Mouse (Mus musculus): ENCODE data around the gene Pdhx. TPM values are rescaled to one million over a fixed set of nuclear protein-coding genes. Genes with fewer than 3 reads are reported as not detected.

Gene Pdhx
- total RNA-seq, 2 experiments from 2014 or later: 19.9 to 47.9 TPM

GRCm38 (mm10) chr2:102993841-102994607 is 79.3 kb downstream of the Pdhx start:
- ATAC-seq (replicated peaks; ENCODE audit: poor library complexity, severe bottlenecking): no peak

DNA sequence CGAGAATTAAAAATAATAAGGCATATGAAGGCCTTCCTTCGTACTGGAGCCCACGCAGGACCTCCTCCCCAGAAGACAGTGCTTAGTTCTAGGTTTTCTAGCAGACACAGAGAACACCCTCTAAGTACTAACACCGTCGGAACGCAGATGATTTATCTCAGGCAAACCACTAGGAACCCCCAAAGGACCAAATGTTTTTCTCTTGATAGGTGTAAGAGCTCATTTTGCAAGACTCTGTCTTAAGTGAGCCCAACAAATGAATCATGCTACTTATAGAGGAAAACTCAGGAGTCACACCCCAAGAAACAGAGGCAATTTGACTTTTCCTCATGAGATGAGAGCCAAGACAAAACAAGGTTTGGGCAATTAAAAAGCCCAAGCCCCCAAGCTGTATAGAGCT is 80.9 kb downstream of the Pdhx start:
- ATAC-seq (replicated peaks; ENCODE audit: poor library complexity, severe bottlenecking): no peak

DNA sequence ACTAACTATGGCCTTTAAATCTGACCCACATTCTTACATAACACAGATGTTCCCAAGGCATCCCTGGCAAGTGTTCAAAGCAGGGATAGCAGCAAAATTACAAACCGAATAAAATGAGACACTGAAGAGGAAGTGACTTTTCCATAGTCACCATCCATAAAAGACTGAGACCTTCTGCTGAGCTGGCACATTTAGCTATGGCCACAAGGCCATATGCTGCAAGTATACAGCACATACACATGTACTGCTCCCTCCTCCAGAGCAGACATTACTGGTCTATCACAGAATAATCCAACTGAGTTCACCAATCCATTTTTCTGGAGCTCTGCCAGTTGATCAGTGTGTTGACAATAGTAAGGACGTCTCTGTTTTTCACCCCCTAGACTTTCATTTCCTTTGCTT is 83.0 kb downstream of the Pdhx start:
- ATAC-seq (replicated peaks; ENCODE audit: poor library complexity, severe bottlenecking): peak; percentile 40

DNA sequence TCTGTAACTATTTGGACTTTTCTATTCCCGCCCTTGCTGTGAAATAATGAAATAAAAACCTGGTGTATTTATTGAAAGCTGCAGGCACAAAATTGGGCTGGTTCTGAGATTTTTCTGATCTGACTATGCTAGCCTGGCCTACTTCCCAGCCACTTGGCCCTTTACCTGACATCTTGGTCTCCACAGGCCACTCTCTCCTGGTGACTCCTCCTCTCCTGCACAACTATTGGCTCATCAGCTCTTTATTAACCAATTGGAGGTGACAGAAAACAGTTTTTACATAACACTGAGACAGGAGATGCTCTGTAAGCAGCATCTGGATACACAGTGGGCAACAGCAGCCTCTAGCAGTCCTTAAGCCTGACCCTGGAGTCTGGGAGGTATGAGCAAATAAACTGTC is 83.9 kb downstream of the Pdhx start:
- ATAC-seq (replicated peaks; ENCODE audit: poor library complexity, severe bottlenecking): no peak

GRCm38 (mm10) chr2:102987708-102988010 is 85.7 kb downstream of the Pdhx start:
- no peak for ATAC-seq (replicated peaks; ENCODE audit: poor library complexity, severe bottlenecking)

DNA sequence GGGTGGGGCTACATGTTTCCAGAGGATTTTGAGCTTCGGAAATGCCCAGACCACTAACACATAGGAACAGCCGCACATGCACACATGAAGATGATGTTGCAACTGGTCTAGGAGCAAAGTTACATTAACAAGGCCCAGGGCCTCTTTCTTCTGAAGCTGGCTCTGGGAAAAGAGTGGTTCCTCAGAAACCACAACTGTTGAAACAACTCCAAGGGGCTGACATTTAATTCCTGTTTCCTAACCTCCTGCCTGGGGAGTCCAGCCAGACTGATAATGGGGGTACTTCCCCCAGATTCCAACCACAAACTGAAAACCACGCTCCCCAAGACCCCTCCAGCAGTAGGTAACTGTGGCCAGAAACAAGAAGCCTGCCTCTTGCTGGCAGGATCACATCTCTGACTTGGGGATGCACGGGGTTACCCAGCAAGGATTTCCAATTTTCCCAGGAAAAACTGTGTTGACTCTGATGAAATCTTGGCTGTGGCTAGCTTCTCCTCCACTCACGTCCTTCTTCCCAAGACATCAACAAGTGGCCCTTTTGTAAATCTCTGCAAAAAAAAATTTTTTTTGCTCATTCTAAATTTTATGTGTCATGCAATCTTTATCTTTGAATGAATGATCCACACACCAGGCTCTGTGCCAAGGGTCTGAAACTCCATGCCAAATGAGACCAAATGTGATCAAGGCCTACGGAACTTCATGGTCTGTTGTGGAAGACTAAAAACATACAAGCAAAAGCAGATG is 86.2 kb downstream of the Pdhx start:
- peak; percentile 83 for ATAC-seq (replicated peaks; ENCODE audit: poor library complexity, severe bottlenecking)

DNA sequence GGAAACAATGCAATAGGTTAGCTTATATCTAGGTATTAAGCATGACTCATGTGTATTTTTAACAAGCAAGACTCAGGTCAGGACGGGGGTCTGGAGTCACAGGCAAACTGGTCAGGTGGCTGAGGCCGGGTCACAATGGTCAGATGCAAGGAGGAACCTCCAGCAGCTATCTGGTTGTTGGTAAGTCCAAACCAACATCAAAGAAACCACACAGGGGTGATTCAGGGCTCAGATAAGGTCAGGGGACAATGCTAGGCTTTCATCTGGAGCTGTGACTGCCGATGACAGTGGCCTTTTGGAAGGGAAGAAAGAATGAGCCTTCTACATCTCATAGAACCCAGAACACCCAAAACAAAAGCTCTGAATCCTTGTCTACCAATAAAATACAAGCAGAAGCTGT is 86.9 kb downstream of the Pdhx start:
- ATAC-seq (replicated peaks; ENCODE audit: poor library complexity, severe bottlenecking): peak; percentile 23

DNA sequence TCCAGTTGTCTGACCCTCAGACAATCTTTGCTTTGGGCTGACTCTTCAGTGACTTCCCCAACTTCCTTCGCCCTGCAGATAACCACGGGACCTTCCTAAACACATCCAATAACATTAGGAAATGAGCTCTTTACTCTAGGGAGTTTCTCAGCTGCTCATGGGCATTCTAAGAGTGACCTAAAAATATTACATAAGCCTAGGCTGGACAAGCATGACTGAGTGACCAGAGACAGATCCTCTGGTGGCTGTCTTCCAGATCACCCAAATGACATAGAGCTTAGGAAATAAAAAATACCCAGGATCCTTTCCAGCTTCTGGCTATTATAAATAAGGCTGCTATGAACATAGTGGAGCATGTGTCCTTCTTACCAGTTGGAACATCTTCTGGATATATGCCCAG is 90.5 kb downstream of the Pdhx start:
- no peak for ATAC-seq (replicated peaks; ENCODE audit: poor library complexity, severe bottlenecking)

GRCm38 (mm10) chr2:102981446-102982314 is 91.6 kb downstream of the Pdhx start:
- no peak; the same call in 1 of the 2 replicates for ATAC-seq (replicated peaks; ENCODE audit: poor library complexity, severe bottlenecking)

DNA sequence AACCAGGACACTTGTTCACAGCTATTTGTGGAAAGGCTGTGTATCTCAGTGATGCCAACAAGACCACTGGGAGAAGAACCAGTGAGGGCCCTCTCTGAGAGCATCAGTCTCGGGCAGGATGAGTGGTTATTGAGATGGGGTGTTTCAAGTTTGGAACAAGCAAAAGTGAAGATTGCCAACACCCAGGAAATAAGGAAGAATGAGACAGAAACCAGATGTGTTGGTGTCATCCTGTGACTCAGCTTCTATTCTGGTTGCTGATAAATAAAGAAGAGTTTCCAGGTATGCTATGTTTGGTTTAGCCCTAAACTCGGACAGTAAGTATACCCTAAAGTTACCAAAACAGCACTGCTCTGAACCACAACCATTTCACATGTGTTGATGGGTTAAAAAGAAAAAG is 92.4 kb downstream of the Pdhx start:
- ATAC-seq (replicated peaks; ENCODE audit: poor library complexity, severe bottlenecking): no peak

DNA sequence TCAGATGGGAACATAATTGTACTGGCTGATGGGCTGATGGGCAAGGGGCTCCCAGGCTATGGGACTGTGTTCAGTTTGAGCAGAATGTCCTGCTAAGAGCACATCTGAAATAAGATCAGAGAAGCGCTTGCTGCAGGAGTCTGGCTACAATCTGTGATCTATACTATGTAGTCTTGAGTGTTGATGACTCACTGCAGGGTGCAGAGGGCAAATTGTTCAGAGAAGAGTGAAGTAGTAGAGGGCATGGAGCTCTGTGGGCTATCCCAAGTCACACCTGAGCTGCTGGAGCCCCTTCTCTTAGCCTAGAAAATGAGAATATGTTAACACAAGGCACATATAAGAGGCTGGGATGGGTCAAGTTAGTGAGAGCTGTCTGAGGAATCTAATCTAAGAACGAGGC is 93.8 kb downstream of the Pdhx start:
- ATAC-seq (replicated peaks; ENCODE audit: poor library complexity, severe bottlenecking): no peak

DNA sequence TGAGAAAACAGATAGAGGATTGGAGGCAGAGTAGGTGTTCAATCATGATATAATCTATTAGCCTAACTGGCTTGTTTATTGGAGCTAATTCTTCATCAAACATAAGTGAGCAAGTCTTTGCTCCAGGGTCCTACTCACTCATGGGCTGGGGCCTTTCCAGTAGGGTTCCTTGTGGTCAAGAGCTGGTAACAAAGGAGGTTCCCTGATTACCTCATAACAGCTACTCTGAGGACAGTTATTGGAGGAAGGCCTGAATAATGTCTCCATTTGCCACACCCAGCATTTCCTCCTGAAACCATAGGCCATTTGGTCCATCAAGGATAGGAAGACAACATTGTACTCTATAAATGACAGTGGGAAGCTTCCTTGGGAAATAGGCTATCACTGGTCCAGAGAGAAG is 94.2 kb downstream of the Pdhx start:
- peak; percentile 74 for ATAC-seq (replicated peaks; ENCODE audit: poor library complexity, severe bottlenecking)

GRCm38 (mm10) chr2:102975358-102975945 is 97.9 kb downstream of the Pdhx start:
- no peak for ATAC-seq (replicated peaks; ENCODE audit: poor library complexity, severe bottlenecking)

DNA sequence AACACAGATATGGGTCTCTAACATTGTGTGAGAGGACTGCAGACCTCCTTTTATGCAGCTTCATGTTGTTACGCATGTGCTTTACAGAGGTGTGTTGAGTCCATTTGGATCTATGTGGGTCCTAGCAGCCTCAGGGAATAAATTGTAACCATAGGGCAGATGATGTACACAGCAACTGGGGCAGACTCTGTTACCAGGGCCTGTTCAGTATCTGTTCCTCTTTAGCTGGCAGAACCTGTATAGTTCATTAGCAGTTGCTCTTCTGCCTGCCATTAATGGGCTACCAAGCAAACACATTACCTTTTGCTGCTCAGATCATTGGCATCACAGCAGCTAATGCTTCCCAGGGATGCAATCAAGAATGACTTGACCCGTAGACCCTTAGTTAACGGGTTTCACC is 100.2 kb downstream of the Pdhx start:
- peak; percentile 61 for ATAC-seq (replicated peaks; ENCODE audit: poor library complexity, severe bottlenecking)

DNA sequence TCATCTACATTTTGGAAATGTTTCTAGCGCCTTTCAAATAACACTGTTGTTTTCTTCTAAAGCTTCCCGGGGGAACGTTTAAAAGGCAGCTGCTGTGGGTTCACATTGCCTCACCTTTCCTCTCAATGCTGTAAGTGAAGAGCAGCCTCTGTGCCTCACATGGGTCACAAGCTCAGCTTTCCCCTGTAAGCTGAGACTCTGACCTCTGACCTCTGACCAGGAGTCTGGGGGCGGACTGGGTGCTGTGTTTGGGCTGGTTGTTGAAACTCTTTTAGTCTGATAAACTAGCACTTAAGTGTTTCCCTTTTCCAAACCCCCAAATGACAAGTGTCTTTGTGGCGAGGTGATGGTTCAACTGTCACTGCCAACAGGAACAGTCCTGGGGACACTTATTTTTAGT is 100.7 kb downstream of the Pdhx start:
- ATAC-seq (replicated peaks; ENCODE audit: poor library complexity, severe bottlenecking): peak; percentile 52

GRCm38 (mm10) chr2:102971951-102972350 is 101.4 kb downstream of the Pdhx start:
- no peak for ATAC-seq (replicated peaks; ENCODE audit: poor library complexity, severe bottlenecking)

Other genes starting within 250 kb of the Pdhx start
- 119 and 145 TPM in 2 replicates for gene Cd44, start 171.8 kb downstream of the Pdhx start, total RNA-seq (2014; fragmentation: Nextera tagmentation)
- gene Cd44, start 171.8 kb downstream of the Pdhx start, total RNA-seq (2017): 130 and 135 TPM in 2 replicates
- 38.1 and 47.7 TPM in 2 replicates for gene Apip, start 162 bp upstream of the Pdhx start, total RNA-seq (2014; fragmentation: Nextera tagmentation)
- 31.8 and 38.2 TPM in 2 replicates for gene Apip, start 162 bp upstream of the Pdhx start, total RNA-seq (2017)
- gene Ehf, start 229.8 kb upstream of the Pdhx start, total RNA-seq (2014; fragmentation: Nextera tagmentation): not detected in 2 replicates
- gene Ehf, start 229.8 kb upstream of the Pdhx start, total RNA-seq (2017): not detected in 2 replicates